Mouse (Mus musculus): Measurements from ENCODE around the gene Mrap2. TPM values are rescaled to one million over a fixed set of nuclear protein-coding genes. Genes with fewer than 3 reads are reported as not detected.

Mrap2 gene
- polyA plus RNA-seq, 1 experiment: not detected

- Histone ChIP-seq H3K27ac (ENCODE audit: insufficient read depth, low read length) (no peak overlapping the region), H3K4me1 (ENCODE audit: control insufficient read depth, insufficient read depth, low read length) (no peaks in the 10 kb centered on the region), H3K4me3 (ENCODE audit: insufficient read depth, low read length) (no peak overlapping the region)
- TF ChIP-seq CTCF (IDR thresholded peaks at IDR 0.05; ENCODE audit: borderline replicate concordance, insufficient read depth, low read length) (no peak), POLR2A (IDR thresholded peaks at IDR 0.05; ENCODE audit: low read depth, low read length) (no peak)
These were observed 426 bp downstream of the Mrap2 start for GRCm38 (mm10) chr9:87144532-87144931.

DNA sequence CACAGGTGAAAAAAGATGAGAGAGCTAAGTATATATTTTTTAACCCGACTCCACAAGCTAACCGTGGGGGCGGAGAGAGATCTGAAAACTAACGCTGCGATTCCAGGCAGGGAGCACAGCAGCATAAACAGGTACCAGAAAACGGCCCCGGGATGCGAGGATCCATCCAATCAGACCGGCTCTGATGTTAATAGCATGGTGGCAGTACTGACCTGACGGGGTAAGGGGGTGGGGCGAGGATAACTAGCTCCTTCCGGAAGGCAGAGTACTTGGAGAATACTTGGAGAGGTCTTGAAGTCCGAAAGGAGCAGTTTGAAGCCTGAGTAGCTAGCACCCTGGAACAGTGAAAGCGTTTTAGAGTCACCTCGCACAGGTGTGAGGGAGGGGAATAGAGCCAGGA is 1.1 kb downstream of the Mrap2 start:
- Histone ChIP-seq H3K27ac (ENCODE audit: insufficient read depth, low read length) (no peak overlapping the region), H3K4me3 (ENCODE audit: insufficient read depth, low read length) (no peak overlapping the region), H3K4me1 (ENCODE audit: control insufficient read depth, insufficient read depth, low read length) (no peaks in the 10 kb centered on the region)
- TF ChIP-seq CTCF (IDR thresholded peaks at IDR 0.05; ENCODE audit: borderline replicate concordance, insufficient read depth, low read length) (no peak), POLR2A (IDR thresholded peaks at IDR 0.05; ENCODE audit: low read depth, low read length) (no peak)

DNA sequence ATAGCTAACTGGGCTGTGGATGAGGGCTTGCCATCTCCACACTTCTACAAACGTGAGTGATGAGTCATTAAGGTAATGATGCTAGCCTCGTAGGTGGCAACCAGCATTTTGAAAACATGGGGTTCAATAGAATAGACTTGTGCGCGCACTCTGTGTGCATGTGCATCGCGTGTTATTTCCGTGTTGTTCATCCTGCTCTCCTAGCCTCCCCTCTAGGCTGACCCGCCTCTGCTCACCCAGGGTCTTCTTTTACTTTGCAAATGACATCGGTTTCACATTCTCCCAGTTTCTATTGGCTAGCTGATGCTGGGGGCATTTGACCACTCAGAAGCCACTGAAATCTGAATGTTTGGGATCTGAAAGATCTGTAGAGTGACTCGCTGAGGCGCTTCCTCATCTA is 1.6 kb downstream of the Mrap2 start:
- Histone ChIP-seq H3K27ac (ENCODE audit: insufficient read depth, low read length) (no peak overlapping the region), H3K4me3 (ENCODE audit: insufficient read depth, low read length) (no peak overlapping the region), H3K4me1 (ENCODE audit: control insufficient read depth, insufficient read depth, low read length) (no peaks in the 10 kb centered on the region)
- TF ChIP-seq CTCF (IDR thresholded peaks at IDR 0.05; ENCODE audit: borderline replicate concordance, insufficient read depth, low read length): no peak
- TF ChIP-seq POLR2A (IDR thresholded peaks at IDR 0.05; ENCODE audit: low read depth, low read length): no peak

- Histone ChIP-seq H3K4me3 (ENCODE audit: insufficient read depth, low read length) (no peak overlapping the region), H3K4me1 (ENCODE audit: control insufficient read depth, insufficient read depth, low read length) (no peaks in the 10 kb centered on the region), H3K27ac (ENCODE audit: insufficient read depth, low read length) (no peak overlapping the region)
- TF ChIP-seq CTCF (IDR thresholded peaks at IDR 0.05; ENCODE audit: borderline replicate concordance, insufficient read depth, low read length): no peak
- no peak for TF ChIP-seq POLR2A (IDR thresholded peaks at IDR 0.05; ENCODE audit: low read depth, low read length)
These were observed 2.3 kb downstream of the Mrap2 start for GRCm38 (mm10) chr9:87146400-87146799.

DNA sequence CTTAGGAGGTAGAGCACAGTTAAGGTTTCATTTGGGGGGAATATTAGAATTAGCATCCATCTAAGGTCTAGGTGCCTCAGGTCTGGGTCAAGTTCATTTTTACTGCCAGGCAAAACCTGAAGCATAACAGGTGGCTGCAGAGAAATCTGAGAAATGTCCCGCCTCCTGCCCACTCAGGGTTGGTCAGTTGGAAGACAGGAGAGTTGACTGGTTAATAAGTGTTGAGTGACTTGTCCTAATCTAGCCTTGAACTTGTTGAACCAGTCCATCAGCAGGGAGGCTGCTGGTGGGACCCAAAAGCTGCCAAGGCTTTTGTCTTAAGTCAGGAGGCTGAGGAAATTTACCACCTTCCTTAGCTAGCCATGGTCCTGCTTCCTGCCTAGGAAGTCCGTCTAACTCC is 3.8 kb downstream of the Mrap2 start:
- no peak overlapping the region for H3K27ac ChIP-seq (ENCODE audit: insufficient read depth, low read length)
- H3K4me1 ChIP-seq (ENCODE audit: control insufficient read depth, insufficient read depth, low read length): no peaks in the 10 kb centered on the region
- TF ChIP-seq CTCF (IDR thresholded peaks at IDR 0.05; ENCODE audit: borderline replicate concordance, insufficient read depth, low read length) (no peak), POLR2A (IDR thresholded peaks at IDR 0.05; ENCODE audit: low read depth, low read length) (no peak)
- H3K4me3 ChIP-seq (ENCODE audit: insufficient read depth, low read length): no peak overlapping the region

DNA sequence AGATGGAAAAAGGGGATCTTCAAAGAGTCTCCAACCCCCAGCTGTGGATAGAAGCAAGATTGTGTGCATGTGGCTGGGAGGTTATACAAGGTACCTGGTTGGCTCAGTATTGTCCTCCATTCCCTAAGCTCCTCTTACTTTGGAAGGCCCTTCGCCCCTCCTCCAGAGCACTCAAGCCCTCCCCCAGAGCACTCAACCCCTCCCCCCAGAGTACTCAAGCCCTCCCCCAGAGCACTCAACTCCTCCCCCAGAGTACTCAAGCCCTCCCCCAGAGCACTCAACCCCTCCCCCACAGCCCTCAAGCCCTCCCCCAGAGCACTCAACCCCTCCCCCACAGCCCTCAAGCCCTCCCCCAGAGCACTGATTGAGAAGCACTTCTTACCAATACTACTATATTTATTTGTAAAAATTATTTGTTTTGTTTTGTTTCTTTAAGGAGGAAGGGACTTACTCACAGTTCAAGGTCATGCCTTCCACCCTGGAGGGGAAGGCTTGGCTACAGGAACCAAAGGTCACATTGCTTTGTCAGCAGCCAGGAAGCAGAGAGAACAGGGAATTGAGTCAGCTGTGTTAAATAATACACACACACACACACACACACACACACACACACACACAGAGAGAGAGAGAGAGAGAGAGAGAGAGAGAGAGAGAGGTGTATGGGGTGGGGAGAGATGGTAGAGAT is 8.7 kb downstream of the Mrap2 start:
- H3K27ac ChIP-seq (ENCODE audit: insufficient read depth, low read length): no peak overlapping the region
- H3K4me3 ChIP-seq (ENCODE audit: insufficient read depth, low read length): no peak overlapping the region
- TF ChIP-seq POLR2A (IDR thresholded peaks at IDR 0.05; ENCODE audit: low read depth, low read length) (no peak), CTCF (IDR thresholded peaks at IDR 0.05; ENCODE audit: borderline replicate concordance, insufficient read depth, low read length) (no peak)
- H3K4me1 ChIP-seq (ENCODE audit: control insufficient read depth, insufficient read depth, low read length): no peaks in the 10 kb centered on the region

DNA sequence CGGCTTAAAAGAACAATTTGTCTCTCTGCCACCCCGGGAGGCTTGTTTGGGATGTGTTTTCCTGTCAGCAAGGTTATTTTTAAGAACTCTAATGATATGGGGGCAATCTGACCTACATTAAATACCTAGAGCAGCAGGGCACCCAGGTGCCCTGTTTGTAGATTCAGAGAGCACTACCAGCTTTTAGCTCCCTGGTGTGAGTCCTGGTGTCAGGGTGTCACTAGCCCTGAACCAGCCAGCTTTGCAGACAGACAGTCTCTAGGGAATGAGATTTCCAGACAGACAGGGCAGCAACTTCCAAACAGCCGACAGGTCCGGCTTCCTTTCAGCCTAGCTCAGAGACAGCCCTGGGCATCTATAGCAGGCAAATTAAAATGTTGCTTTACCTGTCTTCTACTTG is 18.5 kb downstream of the Mrap2 start:
- TF ChIP-seq CTCF (IDR thresholded peaks at IDR 0.05; ENCODE audit: borderline replicate concordance, insufficient read depth, low read length) (no peak), POLR2A (IDR thresholded peaks at IDR 0.05; ENCODE audit: low read depth, low read length) (no peak)
- H3K4me3 ChIP-seq (ENCODE audit: insufficient read depth, low read length): no peak overlapping the region
- no peaks in the 10 kb centered on the region for H3K4me1 ChIP-seq (ENCODE audit: control insufficient read depth, insufficient read depth, low read length)
- no peak overlapping the region for H3K27ac ChIP-seq (ENCODE audit: insufficient read depth, low read length)

GRCm38 (mm10) chr9:87167001-87167830 is 23.1 kb downstream of the Mrap2 start:
- TF ChIP-seq CTCF (IDR thresholded peaks at IDR 0.05; ENCODE audit: borderline replicate concordance, insufficient read depth, low read length) (no peak), POLR2A (IDR thresholded peaks at IDR 0.05; ENCODE audit: low read depth, low read length) (no peak)
- H3K27ac ChIP-seq (ENCODE audit: insufficient read depth, low read length): no peak overlapping the region
- H3K4me3 ChIP-seq (ENCODE audit: insufficient read depth, low read length): no peak overlapping the region
- H3K4me1 ChIP-seq (ENCODE audit: control insufficient read depth, insufficient read depth, low read length): no peaks in the 10 kb centered on the region

DNA sequence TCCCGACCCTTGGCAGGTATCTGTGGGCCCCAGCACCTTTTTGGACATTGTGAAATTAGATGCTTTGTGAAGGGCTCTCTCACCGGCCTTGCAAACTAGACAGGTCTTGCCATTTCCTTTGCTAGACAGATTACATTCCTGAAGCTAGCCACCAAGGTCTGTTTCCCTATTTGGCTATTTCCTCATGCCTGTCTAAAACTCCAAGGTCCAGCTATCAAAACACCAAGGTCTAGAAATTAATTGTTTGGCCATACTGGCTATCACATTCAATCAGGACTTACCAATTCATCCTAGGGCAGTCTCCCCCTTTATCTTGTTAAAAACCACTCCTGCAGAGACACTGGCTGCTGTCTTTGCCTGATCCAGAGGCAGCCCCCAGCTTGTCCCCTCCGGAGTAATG is 23.9 kb downstream of the Mrap2 start:
- Histone ChIP-seq H3K4me1 (ENCODE audit: control insufficient read depth, insufficient read depth, low read length) (no peaks in the 10 kb centered on the region), H3K27ac (ENCODE audit: insufficient read depth, low read length) (no peak overlapping the region), H3K4me3 (ENCODE audit: insufficient read depth, low read length) (no peak overlapping the region)
- TF ChIP-seq POLR2A (IDR thresholded peaks at IDR 0.05; ENCODE audit: low read depth, low read length): no peak
- TF ChIP-seq CTCF (IDR thresholded peaks at IDR 0.05; ENCODE audit: borderline replicate concordance, insufficient read depth, low read length): no peak

DNA sequence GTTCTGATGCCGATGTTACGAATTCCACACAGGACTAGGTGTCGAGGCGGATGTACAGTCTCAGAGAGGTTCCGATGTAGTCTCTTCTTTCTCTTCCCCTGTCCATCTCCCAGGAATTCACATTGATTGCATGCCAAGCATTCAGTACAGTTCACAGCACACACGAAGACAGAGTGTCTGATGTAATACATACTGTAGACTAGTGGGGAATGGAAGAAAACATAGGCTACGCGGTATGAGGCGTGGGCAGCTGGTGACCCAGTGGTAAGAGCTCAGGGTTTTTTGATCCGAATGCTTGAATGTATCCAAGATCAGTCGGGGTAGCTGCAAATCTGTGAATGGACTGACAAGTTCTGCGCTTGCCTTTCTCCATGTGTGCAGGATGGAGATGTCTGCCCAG is 25.0 kb downstream of the Mrap2 start:
- TF ChIP-seq CTCF (IDR thresholded peaks at IDR 0.05; ENCODE audit: borderline replicate concordance, insufficient read depth, low read length): no peak
- TF ChIP-seq POLR2A (IDR thresholded peaks at IDR 0.05; ENCODE audit: low read depth, low read length): no peak
- no peak overlapping the region for H3K27ac ChIP-seq (ENCODE audit: insufficient read depth, low read length)
- no peaks in the 10 kb centered on the region for H3K4me1 ChIP-seq (ENCODE audit: control insufficient read depth, insufficient read depth, low read length)
- no peak overlapping the region for H3K4me3 ChIP-seq (ENCODE audit: insufficient read depth, low read length)

Data from embryonic fibroblast, embryonic 13.5 days (primary cell).